Mouse (Mus musculus): ENCODE measurements around the gene Slc30a9.

DNA sequence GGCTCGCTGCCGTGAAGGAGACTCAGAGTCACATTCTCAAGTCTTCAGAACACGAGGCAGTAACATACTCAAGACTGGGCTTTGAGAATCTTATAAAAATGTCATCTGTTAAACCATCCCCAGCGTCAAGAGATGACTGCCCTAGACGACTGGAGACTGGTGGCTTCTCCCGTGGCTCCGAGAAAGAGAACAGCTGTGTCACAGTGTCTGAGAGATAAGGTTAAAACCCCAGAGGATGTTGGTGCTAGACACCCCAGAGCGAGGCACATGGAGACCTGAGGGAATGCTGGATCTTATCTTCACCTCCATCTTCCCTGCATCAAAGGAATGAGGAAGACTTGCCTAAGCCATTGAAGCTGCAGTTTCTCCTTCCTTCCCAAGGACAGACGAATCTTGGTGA is 98.2 kb downstream of the Slc30a9 start:
- no peak; the same call in 1 of the 2 replicates for TF ChIP-seq POLR2A (IDR thresholded peaks at IDR 0.05; ENCODE audit: low read depth, low read length)
- TF ChIP-seq CTCF (IDR thresholded peaks at IDR 0.05; ENCODE audit: extremely low read depth, insufficient read depth, insufficient read length, insufficient replicate concordance) = no peak
